Comparison of ENCODE assay signal across 8 mouse cellular contexts in the genomic region with DNA sequence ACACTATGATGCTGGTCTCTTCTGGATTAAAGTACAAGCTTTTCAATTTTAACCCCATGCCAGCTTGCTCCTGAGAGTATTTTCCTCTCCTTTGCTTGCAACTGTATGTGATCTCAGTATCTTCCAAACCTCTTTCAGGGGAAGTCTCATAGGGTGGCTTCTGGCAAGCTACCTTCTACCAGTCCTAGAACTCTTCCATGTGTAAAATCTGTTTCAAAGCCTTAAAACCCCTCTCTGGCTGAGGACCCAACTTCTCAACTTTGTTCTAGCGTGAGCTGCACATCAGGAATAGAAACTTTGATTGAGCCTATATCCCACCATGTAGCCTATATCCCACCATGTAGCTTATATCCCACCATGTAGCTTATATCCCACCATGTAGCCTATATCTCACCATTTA. TPM values are rescaled to one million over a fixed set of nuclear protein-coding genes. Genes with fewer than 3 reads are reported as not detected.
DNase-seq lines count a peak whose midpoint lies in the region; ATAC-seq and TF ChIP-seq lines count a peak whose summit lies in the region.
"Had no signal": no experiment of that assay in that cellular context is flagged by ENCODE, and none has a peak within 500 bp of the region (broad histone marks: within the 10 kb centered on the region; RNA-seq: fewer than 3 reads in every experiment).

No protein-coding gene starts in this region.

- no peak overlapping the region for H3K27ac ChIP-seq in lung, embryonic 14.5 days (ENCODE audit: low read depth)
- H3K27ac ChIP-seq in embryonic fibroblast, embryonic 13.5 days (ENCODE audit: insufficient read depth, low read length), result no peak overlapping the region
- no peak overlapping the region for H3K27ac ChIP-seq in limb, embryonic 13.5 days

- no peak for DNase-seq in lung, embryonic 14.5 days
- no peak for DNase-seq in lung, postnatal 25 days (ENCODE audit: low spot score)
- peak; percentile 27 for DNase-seq in splenic B cell, adult 2 months (ENCODE audit: low read depth, low spot score)
- DNase-seq in embryo, embryonic 10.5 days (ENCODE audit: low spot score), result no peak
- DNase-seq: gastrocnemius, postnatal 10 days had no signal

- no peak for TF ChIP-seq POLR2A in embryonic fibroblast, embryonic 13.5 days (IDR thresholded peaks at IDR 0.05; ENCODE audit: low read depth, low read length)

- H3K27me3 ChIP-seq in lung, embryonic 14.5 days (ENCODE audit: insufficient read depth, low read length), result no peaks in the 10 kb centered on the region
- 0 out of 2 replicates have a peak, but pooled peaks cover 3% of the 10 kb centered on the region for H3K27me3 ChIP-seq in limb, embryonic 13.5 days
- H3K27me3 ChIP-seq in splenic B cell, adult 2 months (ENCODE audit: control insufficient read depth, insufficient read depth, low read length, poor library complexity, severe bottlenecking), result no peaks in the 10 kb centered on the region

- no peaks in the 10 kb centered on the region for H3K9me3 ChIP-seq in lung, embryonic 14.5 days (ENCODE audit: low read depth, low read length)
- no peaks in the 10 kb centered on the region for H3K9me3 ChIP-seq in limb, embryonic 13.5 days

- WGBS in lung, embryonic 14.5 days, result 57% methylated on average over 1 of the region's 1 CpGs
- WGBS in limb, embryonic 13.5 days, result 66% methylated on average over 1 of the region's 1 CpGs

- no peaks in the 10 kb centered on the region for H3K36me3 ChIP-seq in lung, embryonic 14.5 days (ENCODE audit: insufficient read depth)
- no peaks in the 10 kb centered on the region for H3K36me3 ChIP-seq in limb, embryonic 13.5 days
- peaks cover 2% of the 10 kb centered on the region; the same call in 1 of the 2 replicates for H3K36me3 ChIP-seq in splenic B cell, adult 2 months (ENCODE audit: control insufficient read depth, insufficient read depth, low read length, poor library complexity, severe bottlenecking)

- ATAC-seq in lung, embryonic 14.5 days (ENCODE audit: insufficient read depth), result no peak
- ATAC-seq in limb, embryonic 13.5 days (ENCODE audit: low FRiP score, low read depth), result no peak
- ATAC-seq in frontal cortex, adult (ENCODE audit: low TSS enrichment), result no peak

- peak overlapping the region; percentile 68 for H3K4me2 ChIP-seq in lung, embryonic 14.5 days
- H3K4me2 ChIP-seq in limb, embryonic 13.5 days (replicated peaks), result peak overlapping the region; percentile 94

- peak overlapping the region; percentile 48 for H3K4me3 ChIP-seq in lung, embryonic 14.5 days (ENCODE audit: low read depth, low read length)
- H3K4me3 ChIP-seq in embryonic fibroblast, embryonic 13.5 days (ENCODE audit: insufficient read depth, low read length), result peak overlapping the region; percentile 41
- H3K4me3 ChIP-seq in limb, embryonic 13.5 days, result peak overlapping the region; percentile 57

- TF ChIP-seq CTCF in lung, embryonic 14.5 days (IDR thresholded peaks at IDR 0.05; ENCODE audit: low read depth), result no peak
- no peak for TF ChIP-seq CTCF in embryonic fibroblast, embryonic 13.5 days (IDR thresholded peaks at IDR 0.05; ENCODE audit: borderline replicate concordance, insufficient read depth, low read length)

- peak overlapping the region; percentile 47 for H3K9ac ChIP-seq in lung, embryonic 14.5 days
- peak overlapping the region; percentile 68 for H3K9ac ChIP-seq in limb, embryonic 13.5 days

- 0 out of 2 replicates have a peak, but pooled peaks cover 2% of the 10 kb centered on the region for H3K4me1 ChIP-seq in lung, embryonic 14.5 days (ENCODE audit: insufficient read depth)
- H3K4me1 ChIP-seq in embryonic fibroblast, embryonic 13.5 days (ENCODE audit: control insufficient read depth, insufficient read depth, low read length), result no peaks in the 10 kb centered on the region
- peaks cover 19% of the 10 kb centered on the region for H3K4me1 ChIP-seq in limb, embryonic 13.5 days

RNA-seq across cellular contexts. Expression of a gene that starts 1.1 kb away (rescaled TPM):
- 7.9 and 8.2 TPM in 2 replicates for polyA plus RNA-seq in lung, embryonic 14.5 days (2014; fragmentation: Nextera tagmentation; extraction: Ambion mirVana)
- 11.1 and 15.9 TPM in 2 replicates for polyA plus RNA-seq in embryonic fibroblast, embryonic 13.5 days (2011; ENCODE audit: insufficient read length, low read depth, missing spikeins)
- 8.8 and 9.7 TPM in 2 replicates for polyA plus RNA-seq in limb, embryonic 13.5 days (2015; fragmentation: Nextera tagmentation; extraction: Ambion mirVana)
